Comparison of ENCODE assay signal across 9 mouse cellular contexts in the genomic region with DNA sequence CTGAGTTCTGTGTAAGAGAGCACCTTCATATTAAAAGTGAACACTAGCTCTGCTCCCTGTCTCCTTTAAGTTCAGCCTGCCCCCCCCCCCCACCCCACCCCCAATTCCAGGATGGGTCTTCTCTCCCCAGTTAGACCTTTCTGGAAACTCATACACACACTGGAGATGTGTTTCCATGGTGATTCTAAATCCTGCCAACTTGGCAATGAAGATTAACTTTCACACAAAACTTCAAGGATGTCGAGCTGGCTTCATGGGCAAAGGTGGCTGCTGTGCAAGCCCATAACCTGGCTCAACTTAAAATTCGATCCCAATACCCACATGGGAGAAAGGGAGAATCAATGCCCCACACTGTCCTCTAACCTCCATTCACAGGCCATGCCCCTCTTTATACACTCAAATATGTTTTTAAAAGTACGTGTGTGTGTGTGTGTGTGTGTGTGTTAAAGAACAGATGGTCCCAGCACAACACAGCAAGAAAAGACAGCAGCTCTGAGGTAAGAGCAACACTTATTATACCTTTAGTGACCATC. TPM values are rescaled to one million over a fixed set of nuclear protein-coding genes. Genes with fewer than 3 reads are reported as not detected.
DNase-seq lines count a peak whose midpoint lies in the region; ATAC-seq and TF ChIP-seq lines count a peak whose summit lies in the region.
"Had no signal": no experiment of that assay in that cellular context is flagged by ENCODE, and none has a peak within 500 bp of the region (broad histone marks: within the 10 kb centered on the region; RNA-seq: fewer than 3 reads in every experiment).

No protein-coding gene starts in this region.

- no peak for DNase-seq in heart, embryonic 10.5 days (ENCODE audit: low spot score)
- DNase-seq in heart, adult 18-20 months = no peak
- DNase-seq in liver, embryonic 14.5 days (ENCODE audit: low read depth in 3 of 3, low spot score in 3 of 3) = no peak
- DNase-seq in thymus, postnatal 25 days = no peak
- no peak for DNase-seq in urinary bladder, adult 2 months (ENCODE audit: low spot score)

- no peaks in the 10 kb centered on the region for H3K27me3 ChIP-seq in heart, embryonic 10.5 days (ENCODE audit: insufficient read depth, poor library complexity, severe bottlenecking)
- H3K27me3 ChIP-seq in ES-Bruce4 (ENCODE audit: control insufficient read depth, insufficient read depth, low read length, poor library complexity, severe bottlenecking) = no peaks in the 10 kb centered on the region
- no peaks in the 10 kb centered on the region for H3K27me3 ChIP-seq in forebrain, embryonic 16.5 days (replicated peaks; ENCODE audit: control insufficient read depth, insufficient read depth, low read length)
- H3K27me3 ChIP-seq in liver, embryonic 14.5 days (ENCODE audit: control insufficient read depth, insufficient read depth, low read length) = no peaks in the 10 kb centered on the region

- H3K36me3 ChIP-seq in heart, embryonic 10.5 days = peaks cover 26% of the 10 kb centered on the region
- no peaks in the 10 kb centered on the region for H3K36me3 ChIP-seq in ES-Bruce4 (ENCODE audit: control insufficient read depth, insufficient read depth, low read length, poor library complexity, severe bottlenecking)
- no peaks in the 10 kb centered on the region; the same call in 1 of the 2 replicates for H3K36me3 ChIP-seq in forebrain, embryonic 16.5 days (ENCODE audit: control insufficient read depth, insufficient read depth)
- H3K36me3 ChIP-seq in liver, embryonic 14.5 days (replicated peaks; ENCODE audit: control insufficient read depth, insufficient read depth, low read depth) = no peaks in the 10 kb centered on the region; the same call in 1 of the 2 replicates

- WGBS in heart, embryonic 10.5 days = 81% methylated on average over 3 of the region's 3 CpGs
- WGBS in forebrain, embryonic 16.5 days = 32% methylated on average over 3 of the region's 3 CpGs
- WGBS in liver, embryonic 14.5 days (ENCODE audit: insufficient replicate concordance) = 70% methylated on average over 3 of the region's 3 CpGs

- no peak for ATAC-seq in forebrain, embryonic 16.5 days
- no peak for ATAC-seq in liver, embryonic 14.5 days (ENCODE audit: insufficient read depth)
- ATAC-seq in erythroid progenitor cell, adult 5-6 weeks (replicated peaks; ENCODE audit: low FRiP score, poor library complexity, severe bottlenecking) = no peak

- peak overlapping the region; percentile 79 for H3K4me2 ChIP-seq in forebrain, embryonic 16.5 days (ENCODE audit: low read length)
- peak overlapping the region; percentile 99 for H3K4me2 ChIP-seq in liver, embryonic 14.5 days (ENCODE audit: low read depth)

- peaks cover 36% of the 10 kb centered on the region for H3K4me1 ChIP-seq in heart, embryonic 10.5 days
- H3K4me1 ChIP-seq in ES-Bruce4 (ENCODE audit: control insufficient read depth, insufficient read depth, low read length) = peaks cover 3% of the 10 kb centered on the region
- peaks cover 36% of the 10 kb centered on the region for H3K4me1 ChIP-seq in forebrain, embryonic 16.5 days (replicated peaks; ENCODE audit: control insufficient read depth, insufficient read depth, low read length)
- H3K4me1 ChIP-seq in liver, embryonic 14.5 days (replicated peaks; ENCODE audit: control insufficient read depth in 2 of 2, insufficient read depth in 2 of 2, low read length in 1 of 2) = peaks cover 24 to 27% of the 10 kb centered on the region in 2 experiments

- TF ChIP-seq EP300 in ES-Bruce4 (IDR thresholded peaks at IDR 0.05; ENCODE audit: insufficient read depth, low read depth, low read length) = no peak
- TF ChIP-seq EP300 in liver, embryonic 14.5 days (IDR thresholded peaks at IDR 0.05; ENCODE audit: low read depth) = no peak

- no peak for TF ChIP-seq POLR2A in ES-Bruce4 (IDR thresholded peaks at IDR 0.05; ENCODE audit: insufficient read depth, low read length)

- TF ChIP-seq CTCF in ES-Bruce4 (IDR thresholded peaks at IDR 0.05; ENCODE audit: low read depth, low read length) = no peak
- TF ChIP-seq CTCF in liver, embryonic 14.5 days (IDR thresholded peaks at IDR 0.05; ENCODE audit: low read depth) = no peak

- peak overlapping the region; percentile 97; the same call in 1 of the 2 replicates for H3K27ac ChIP-seq in heart, embryonic 10.5 days
- H3K27ac ChIP-seq in ES-Bruce4 (ENCODE audit: insufficient read depth, low read length) = no peak overlapping the region
- peak overlapping the region; percentile 97 for H3K27ac ChIP-seq in forebrain, embryonic 16.5 days (ENCODE audit: low read length)
- peak overlapping the region; percentile 89 for H3K27ac ChIP-seq in liver, embryonic 14.5 days

- peak overlapping the region; percentile 91 for H3K4me3 ChIP-seq in heart, embryonic 10.5 days
- H3K4me3 ChIP-seq in ES-Bruce4 (ENCODE audit: low read depth, low read length) = no peak overlapping the region
- H3K4me3 ChIP-seq in forebrain, embryonic 16.5 days (replicated peaks; ENCODE audit: low read length) = peak overlapping the region; percentile 84
- peak overlapping the region in 1 of 2 experiments; percentile 99; a peak in 2 of 4 replicates for H3K4me3 ChIP-seq in liver, embryonic 14.5 days (ENCODE audit: insufficient read depth in 1 of 2, low read depth in 2 of 2, low read length in 2 of 2)

- H3K9me3 ChIP-seq in heart, embryonic 10.5 days = no peaks in the 10 kb centered on the region
- no peaks in the 10 kb centered on the region for H3K9me3 ChIP-seq in ES-Bruce4 (replicated peaks; ENCODE audit: control insufficient read depth, insufficient read depth, low read length, poor library complexity, severe bottlenecking)
- H3K9me3 ChIP-seq in forebrain, embryonic 16.5 days (ENCODE audit: control insufficient read depth, low read length) = no peaks in the 10 kb centered on the region
- H3K9me3 ChIP-seq in liver, embryonic 14.5 days (ENCODE audit: control insufficient read depth, low read length) = no peaks in the 10 kb centered on the region
- H3K9me3 ChIP-seq: G1E had no signal

- peak overlapping the region; percentile 79 for H3K9ac ChIP-seq in ES-Bruce4 (ENCODE audit: low read depth, poor library complexity, severe bottlenecking)
- H3K9ac ChIP-seq in forebrain, embryonic 16.5 days (replicated peaks; ENCODE audit: low read depth, low read length) = peak overlapping the region; percentile 73
- peak overlapping the region; percentile 85 for H3K9ac ChIP-seq in liver, embryonic 14.5 days (replicated peaks)

RNA-seq across cellular contexts. Expression of a gene that starts 1.2 kb away (rescaled TPM):
- polyA plus RNA-seq in heart, embryonic 10.5 days (2016; fragmentation: Nextera tagmentation; extraction: Ambion mirVana) = 8.7 and 16.0 TPM in 2 replicates
- total RNA-seq in heart, adult 18-20 months (2021) = 10 to 100 TPM; 69.2 to 70.4 TPM
- polyA plus RNA-seq in ES-Bruce4 (2011; ENCODE audit: insufficient read depth, insufficient read length, low read depth, missing spikeins) = 58.6 and 66.3 TPM in 2 replicates
- polyA plus RNA-seq in forebrain, embryonic 16.5 days (2015; fragmentation: Nextera tagmentation; extraction: Ambion mirVana) = 7.6 and 7.8 TPM in 2 replicates
- polyA plus RNA-seq in liver, embryonic 14.5 days (2012; rRNA removed) = 30.8 and 33.6 TPM in 2 replicates
- 4.3 and 5.1 TPM in 2 replicates for polyA plus RNA-seq in liver, embryonic 14.5 days (2014; fragmentation: Nextera tagmentation; extraction: Ambion mirVana)
- 130 and 140 TPM in 2 replicates for polyA plus RNA-seq in urinary bladder, adult 2 months (2012; rRNA removed)
- 62.0 and 84.3 TPM in 2 replicates for total RNA-seq in erythroid progenitor cell, adult 5-6 weeks (2015; ENCODE audit: low replicate concordance)
- 73.6 and 85.1 TPM in 2 replicates for total RNA-seq in erythroid progenitor cell, adult 5-6 weeks (2017; ENCODE audit: low replicate concordance)

RNA-seq across cellular contexts. Expression of a gene that starts 24.9 kb away (rescaled TPM):
- polyA plus RNA-seq in heart, embryonic 10.5 days (2016; fragmentation: Nextera tagmentation; extraction: Ambion mirVana) = 105 and 118 TPM in 2 replicates
- total RNA-seq in heart, adult 18-20 months (2021) = 10 to 100 TPM; 33.8 to 38.5 TPM
- polyA plus RNA-seq in ES-Bruce4 (2011; ENCODE audit: insufficient read depth, insufficient read length, low read depth, missing spikeins) = 51.8 and 63.3 TPM in 2 replicates
- 136 and 156 TPM in 2 replicates for polyA plus RNA-seq in forebrain, embryonic 16.5 days (2015; fragmentation: Nextera tagmentation; extraction: Ambion mirVana)
- polyA plus RNA-seq in liver, embryonic 14.5 days (2012; rRNA removed) = 28.2 and 38.5 TPM in 2 replicates
- polyA plus RNA-seq in liver, embryonic 14.5 days (2014; fragmentation: Nextera tagmentation; extraction: Ambion mirVana) = 56.7 and 60.6 TPM in 2 replicates
- 33.0 and 33.5 TPM in 2 replicates for polyA plus RNA-seq in urinary bladder, adult 2 months (2012; rRNA removed)
- 4.0 and 32.3 TPM in 2 replicates for total RNA-seq in erythroid progenitor cell, adult 5-6 weeks (2015; ENCODE audit: low replicate concordance)
- total RNA-seq in erythroid progenitor cell, adult 5-6 weeks (2017; ENCODE audit: low replicate concordance) = 2.8 and 3.2 TPM in 2 replicates

RNA-seq across cellular contexts. Expression of a gene that starts 28.8 kb away (rescaled TPM):
- 2.8 and 4.4 TPM in 2 replicates for polyA plus RNA-seq in heart, embryonic 10.5 days (2016; fragmentation: Nextera tagmentation; extraction: Ambion mirVana)
- total RNA-seq in heart, adult 18-20 months (2021) = 1 to 10 TPM; 3.8 to 6.5 TPM
- 3.8 and 5.5 TPM in 2 replicates for polyA plus RNA-seq in ES-Bruce4 (2011; ENCODE audit: insufficient read depth, insufficient read length, low read depth, missing spikeins)
- polyA plus RNA-seq in forebrain, embryonic 16.5 days (2015; fragmentation: Nextera tagmentation; extraction: Ambion mirVana) = 2.0 and 2.9 TPM in 2 replicates
- 36.4 and 51.0 TPM in 2 replicates for polyA plus RNA-seq in liver, embryonic 14.5 days (2012; rRNA removed)
- 30.5 and 32.9 TPM in 2 replicates for polyA plus RNA-seq in liver, embryonic 14.5 days (2014; fragmentation: Nextera tagmentation; extraction: Ambion mirVana)
- polyA plus RNA-seq in urinary bladder, adult 2 months (2012; rRNA removed) = 15.5 and 19.2 TPM in 2 replicates
- total RNA-seq in erythroid progenitor cell, adult 5-6 weeks (2015; ENCODE audit: low replicate concordance) = 72.1 and 91.0 TPM in 2 replicates
- 37.6 and 45.8 TPM in 2 replicates for total RNA-seq in erythroid progenitor cell, adult 5-6 weeks (2017; ENCODE audit: low replicate concordance)

RNA-seq across cellular contexts. Expression of a gene that starts 30.4 kb away (rescaled TPM):
- 0.89 and 1.0 TPM in 2 replicates for polyA plus RNA-seq in heart, embryonic 10.5 days (2016; fragmentation: Nextera tagmentation; extraction: Ambion mirVana)
- 1 to 10 TPM; 1.1 to 1.2 TPM for total RNA-seq in heart, adult 18-20 months (2021)
- polyA plus RNA-seq in ES-Bruce4 (2011; ENCODE audit: insufficient read depth, insufficient read length, low read depth, missing spikeins) = 10.9 TPM in 2 replicates
- polyA plus RNA-seq in forebrain, embryonic 16.5 days (2015; fragmentation: Nextera tagmentation; extraction: Ambion mirVana) = 5.9 and 7.9 TPM in 2 replicates
- 0.39 and 0.54 TPM in 2 replicates for polyA plus RNA-seq in liver, embryonic 14.5 days (2012; rRNA removed)
- polyA plus RNA-seq in liver, embryonic 14.5 days (2014; fragmentation: Nextera tagmentation; extraction: Ambion mirVana) = not detected in 2 replicates
- polyA plus RNA-seq in urinary bladder, adult 2 months (2012; rRNA removed) = 10.1 and 12.8 TPM in 2 replicates
- total RNA-seq in erythroid progenitor cell, adult 5-6 weeks (2015; ENCODE audit: low replicate concordance) = not detected in 2 replicates
- total RNA-seq in erythroid progenitor cell, adult 5-6 weeks (2017; ENCODE audit: low replicate concordance) = not detected in 2 replicates
- polyA plus RNA-seq: G1E had no signal

RNA-seq across cellular contexts. Expression of a gene that starts 56.1 kb away (rescaled TPM):
- polyA plus RNA-seq in heart, embryonic 10.5 days (2016; fragmentation: Nextera tagmentation; extraction: Ambion mirVana) = not detected in 2 replicates
- not detected for total RNA-seq in heart, adult 18-20 months (2021)
- polyA plus RNA-seq in ES-Bruce4 (2011; ENCODE audit: insufficient read depth, insufficient read length, low read depth, missing spikeins) = not detected in 2 replicates
- 0.63 and 0.70 TPM in 2 replicates for polyA plus RNA-seq in forebrain, embryonic 16.5 days (2015; fragmentation: Nextera tagmentation; extraction: Ambion mirVana)
- not detected in 2 replicates for polyA plus RNA-seq in liver, embryonic 14.5 days (2012; rRNA removed)
- not detected in 2 replicates for polyA plus RNA-seq in liver, embryonic 14.5 days (2014; fragmentation: Nextera tagmentation; extraction: Ambion mirVana)
- polyA plus RNA-seq in urinary bladder, adult 2 months (2012; rRNA removed) = not detected in 2 replicates
- total RNA-seq in erythroid progenitor cell, adult 5-6 weeks (2015; ENCODE audit: low replicate concordance) = not detected in 2 replicates
- total RNA-seq in erythroid progenitor cell, adult 5-6 weeks (2017; ENCODE audit: low replicate concordance) = not detected in 2 replicates
- polyA plus RNA-seq: G1E had no signal
